Mouse (Mus musculus) C2C12 (cell line): ENCODE measurements around the gene Rgs5.

Experiments used
- CEBPB ChIP-seq: IDR thresholded peaks from one replicate; pipeline ENCODE4 v1.6.1; 2011; ENCODE audit warnings: low read depth, mild to moderate bottlenecking, control low read depth, moderate library complexity
- CTCF ChIP-seq: IDR thresholded peaks from one replicate; pipeline ENCODE4 v1.5.1; 2011; ENCODE audit not compliant: control insufficient read depth, insufficient read depth, insufficient read length
- MAX ChIP-seq: IDR thresholded peaks from one replicate; pipeline ENCODE4 v1.6.1; 2011; ENCODE audit warnings: mild to moderate bottlenecking, control low read depth
- MYOG ChIP-seq: IDR thresholded peaks from one replicate; pipeline ENCODE4 v1.6.1; 2011; ENCODE audit not compliant: control insufficient read depth, insufficient read length; ENCODE audit errors: extremely low read depth

GRCm38 (mm10) chr1:169670705-169671104 lies 15.4 kb downstream of the Rgs5 start:
- no peak for TF ChIP-seq CTCF
- no peak for TF ChIP-seq CEBPB
- TF ChIP-seq MYOG = no peak
- no peak for TF ChIP-seq MAX
